Mouse (Mus musculus): Measurements from ENCODE around the gene Lamb1. TPM values are rescaled to one million over a fixed set of nuclear protein-coding genes. Genes with fewer than 3 reads are reported as not detected.

Gene Lamb1
- polyA plus RNA-seq, 1 experiment from 2014 or later, result 15.4 TPM

GRCm38 (mm10) chr12:31239031-31239583, 25.9 kb upstream of the Lamb1 start:
- Histone ChIP-seq H3K27me3 (no peaks in the 10 kb centered on the region), H3K9ac (replicated peaks) (no peak overlapping the region), H3K4me1 (replicated peaks) (peaks cover 7% of the 10 kb centered on the region; the same call in 1 of the 2 replicates), H3K27ac (no peak overlapping the region), H3K4me2 (replicated peaks) (no peak overlapping the region), H3K36me3 (no peaks in the 10 kb centered on the region), H3K4me3 (replicated peaks) (no peak overlapping the region), H3K9me3 (no peaks in the 10 kb centered on the region)
- no peak for ATAC-seq
- WGBS, result 88% methylated on average over 3 of the region's 3 CpGs

- Histone ChIP-seq H3K27ac (no peak overlapping the region), H3K27me3 (no peaks in the 10 kb centered on the region), H3K9me3 (no peaks in the 10 kb centered on the region), H3K4me1 (replicated peaks) (peaks cover 7% of the 10 kb centered on the region; the same call in 1 of the 2 replicates), H3K4me2 (replicated peaks) (no peak overlapping the region), H3K4me3 (replicated peaks) (no peak overlapping the region), H3K9ac (replicated peaks) (no peak overlapping the region), H3K36me3 (no peaks in the 10 kb centered on the region)
- ATAC-seq, result no peak
- 78% methylated on average over 4 of the region's 4 CpGs for WGBS
Measured at GRCm38 (mm10) chr12:31239798-31240197, 25.2 kb upstream of the Lamb1 start.

- no peak for ATAC-seq
- no peaks in the 10 kb centered on the region for H3K9me3 ChIP-seq
Measured at GRCm38 (mm10) chr12:31240470-31240869, 24.6 kb upstream of the Lamb1 start, which contains the start of gene Gm6993. Gene Gm6993 (plus strand): TSS chr12:31240770.

GRCm38 (mm10) chr12:31241595-31242342, 23.3 kb upstream of the Lamb1 start:
- Histone ChIP-seq H3K27ac (no peak overlapping the region), H3K9me3 (no peaks in the 10 kb centered on the region), H3K27me3 (no peaks in the 10 kb centered on the region), H3K4me2 (replicated peaks) (no peak overlapping the region), H3K4me3 (replicated peaks) (no peak overlapping the region), H3K36me3 (no peaks in the 10 kb centered on the region), H3K9ac (replicated peaks) (no peak overlapping the region), H3K4me1 (replicated peaks) (peaks cover 5% of the 10 kb centered on the region; the same call in 1 of the 2 replicates)
- 79% methylated on average over 6 of the region's 6 CpGs for WGBS
- ATAC-seq, result no peak

More at GRCm38 (mm10) chr12:31240470-31240869, 24.6 kb upstream of the Lamb1 start, which contains the start of gene Gm6993:
- 81% methylated on average over 5 of the region's 5 CpGs for WGBS
- Histone ChIP-seq H3K27me3 (no peaks in the 10 kb centered on the region), H3K4me1 (replicated peaks) (peaks cover 7% of the 10 kb centered on the region; the same call in 1 of the 2 replicates), H3K36me3 (no peaks in the 10 kb centered on the region), H3K4me2 (replicated peaks) (no peak within 1 kb of the TSS), H3K4me3 (replicated peaks) (no peak within 1 kb of the TSS), H3K27ac (no peak within 1 kb of the TSS), H3K9ac (replicated peaks) (no peak within 1 kb of the TSS)

GRCm38 (mm10) chr12:31244001-31244400, 21.0 kb upstream of the Lamb1 start:
- WGBS, result 88% methylated on average over 2 of the region's 2 CpGs
- ATAC-seq, result no peak
- Histone ChIP-seq H3K9me3 (no peaks in the 10 kb centered on the region), H3K27ac (no peak overlapping the region), H3K4me2 (replicated peaks) (no peak overlapping the region), H3K27me3 (no peaks in the 10 kb centered on the region), H3K4me1 (replicated peaks) (no peaks in the 10 kb centered on the region), H3K9ac (replicated peaks) (no peak overlapping the region), H3K36me3 (no peaks in the 10 kb centered on the region), H3K4me3 (replicated peaks) (no peak overlapping the region)

GRCm38 (mm10) chr12:31244691-31245090, 20.3 kb upstream of the Lamb1 start:
- WGBS, result 92% methylated on average over 3 of the region's 3 CpGs
- Histone ChIP-seq H3K4me1 (replicated peaks) (no peaks in the 10 kb centered on the region), H3K9me3 (no peaks in the 10 kb centered on the region), H3K9ac (replicated peaks) (no peak overlapping the region), H3K4me3 (replicated peaks) (no peak overlapping the region), H3K27me3 (no peaks in the 10 kb centered on the region), H3K4me2 (replicated peaks) (no peak overlapping the region), H3K27ac (no peak overlapping the region), H3K36me3 (no peaks in the 10 kb centered on the region)
- ATAC-seq, result no peak

GRCm38 (mm10) chr12:31246153-31246552, 18.9 kb upstream of the Lamb1 start:
- Histone ChIP-seq H3K27ac (no peak overlapping the region), H3K9me3 (no peaks in the 10 kb centered on the region), H3K9ac (replicated peaks) (no peak overlapping the region), H3K4me1 (replicated peaks) (no peaks in the 10 kb centered on the region), H3K4me2 (replicated peaks) (no peak overlapping the region), H3K27me3 (no peaks in the 10 kb centered on the region), H3K36me3 (no peaks in the 10 kb centered on the region), H3K4me3 (replicated peaks) (no peak overlapping the region)
- WGBS, result 57% methylated on average over 3 of the region's 3 CpGs
- no peak for ATAC-seq

GRCm38 (mm10) chr12:31246615-31247014, 18.4 kb upstream of the Lamb1 start:
- Histone ChIP-seq H3K27ac (no peak overlapping the region), H3K4me2 (replicated peaks) (no peak overlapping the region), H3K9me3 (no peaks in the 10 kb centered on the region), H3K9ac (replicated peaks) (no peak overlapping the region), H3K36me3 (no peaks in the 10 kb centered on the region), H3K4me1 (replicated peaks) (no peaks in the 10 kb centered on the region), H3K4me3 (replicated peaks) (no peak overlapping the region), H3K27me3 (no peaks in the 10 kb centered on the region)
- 24% methylated on average over 3 of the region's 3 CpGs for WGBS
- ATAC-seq, result no peak

GRCm38 (mm10) chr12:31248165-31248564, 16.9 kb upstream of the Lamb1 start:
- H3K36me3 ChIP-seq, result no peaks in the 10 kb centered on the region
- no peak overlapping the region for H3K9ac ChIP-seq (replicated peaks)
- H3K4me3 ChIP-seq (replicated peaks), result no peak overlapping the region
- no peaks in the 10 kb centered on the region for H3K9me3 ChIP-seq
- H3K4me1 ChIP-seq (replicated peaks), result no peaks in the 10 kb centered on the region
- H3K4me2 ChIP-seq (replicated peaks), result no peak overlapping the region
- H3K27me3 ChIP-seq, result no peaks in the 10 kb centered on the region
- no peak for ATAC-seq
- 43% methylated on average over 3 of the region's 3 CpGs for WGBS
- H3K27ac ChIP-seq, result no peak overlapping the region

GRCm38 (mm10) chr12:31248681-31249080, 16.4 kb upstream of the Lamb1 start:
- H3K4me1 ChIP-seq (replicated peaks), result no peaks in the 10 kb centered on the region
- no peaks in the 10 kb centered on the region for H3K36me3 ChIP-seq
- no peaks in the 10 kb centered on the region for H3K27me3 ChIP-seq
- WGBS, result 51% methylated on average over 10 of the region's 10 CpGs
- H3K27ac ChIP-seq, result no peak overlapping the region
- H3K9ac ChIP-seq (replicated peaks), result no peak overlapping the region
- ATAC-seq, result no peak
- no peak overlapping the region for H3K4me3 ChIP-seq (replicated peaks)
- no peaks in the 10 kb centered on the region for H3K9me3 ChIP-seq
- H3K4me2 ChIP-seq (replicated peaks), result no peak overlapping the region

- Histone ChIP-seq H3K4me1 (replicated peaks) (no peaks in the 10 kb centered on the region), H3K4me2 (replicated peaks) (no peak overlapping the region), H3K9me3 (no peaks in the 10 kb centered on the region), H3K9ac (replicated peaks) (no peak overlapping the region), H3K36me3 (no peaks in the 10 kb centered on the region), H3K27ac (no peak overlapping the region), H3K27me3 (no peaks in the 10 kb centered on the region), H3K4me3 (replicated peaks) (no peak overlapping the region)
- no peak for ATAC-seq
- WGBS, result 79% methylated on average over 4 of the region's 4 CpGs
Measured at GRCm38 (mm10) chr12:31252259-31252658, 12.8 kb upstream of the Lamb1 start.

GRCm38 (mm10) chr12:31254978-31255377, 10.1 kb upstream of the Lamb1 start:
- Histone ChIP-seq H3K4me3 (replicated peaks) (no peak overlapping the region), H3K9me3 (no peaks in the 10 kb centered on the region), H3K4me1 (replicated peaks) (no peaks in the 10 kb centered on the region), H3K4me2 (replicated peaks) (no peak overlapping the region), H3K27ac (no peak overlapping the region), H3K9ac (replicated peaks) (no peak overlapping the region), H3K36me3 (no peaks in the 10 kb centered on the region), H3K27me3 (no peaks in the 10 kb centered on the region)
- 88% methylated on average over 8 of the region's 8 CpGs for WGBS
- no peak for ATAC-seq

Data from midbrain, embryonic 13.5 days (tissue).